Mouse (Mus musculus): ENCODE measurements around the gene Dhx29.

DNA sequence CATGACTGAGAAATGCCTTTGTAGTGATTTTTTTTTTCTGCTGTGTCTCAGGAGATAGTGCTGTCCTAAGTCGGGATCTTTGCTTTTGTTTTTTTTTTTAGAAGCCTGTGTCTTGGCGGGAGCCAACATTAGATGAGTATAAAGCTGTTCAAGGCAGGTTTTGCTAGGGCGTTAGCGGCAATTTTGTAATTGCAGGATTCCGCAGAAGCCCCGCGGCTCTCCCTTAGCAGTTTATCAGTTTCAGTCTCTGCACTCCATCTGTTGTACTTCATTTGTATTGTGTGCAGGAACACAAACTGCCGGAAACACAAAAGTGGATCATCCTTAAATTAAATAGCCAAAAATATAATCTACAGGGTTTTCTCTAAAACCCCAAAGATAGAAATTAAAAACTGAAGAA is 26.8 kb downstream of the Dhx29 start:
- TF ChIP-seq CTCF (IDR thresholded peaks at IDR 0.05; ENCODE audit: extremely low read depth, insufficient read depth, low read length) (no peak), POLR2A (IDR thresholded peaks at IDR 0.05; ENCODE audit: extremely low read depth, insufficient read depth, low read length) (no peak)

All from cortical plate, adult 2 months (tissue).